Mouse (Mus musculus) thymus, adult 2 months (tissue): Measurements from ENCODE around the gene Scimp.

Experiments
- CTCF ChIP-seq: fragments of 200-500 bp; IDR thresholded peaks from 2 replicates; pipeline ENCODE4 v1.5.1; 2012; ENCODE audit warnings: mild to moderate bottlenecking, control low read depth, low read length, moderate library complexity, borderline replicate concordance; ENCODE audit not compliant: control insufficient read depth, poor library complexity, insufficient read depth; ENCODE audit errors: extremely low read depth
- POLR2A ChIP-seq: fragments of 200-500 bp; IDR thresholded peaks from 2 replicates; pipeline ENCODE4 v1.6.1; 2012; ENCODE audit warnings: mild to moderate bottlenecking, low read length, control low read depth, moderate library complexity; ENCODE audit not compliant: control insufficient read depth, poor library complexity, insufficient read depth; ENCODE audit errors: extremely low read depth

DNA sequence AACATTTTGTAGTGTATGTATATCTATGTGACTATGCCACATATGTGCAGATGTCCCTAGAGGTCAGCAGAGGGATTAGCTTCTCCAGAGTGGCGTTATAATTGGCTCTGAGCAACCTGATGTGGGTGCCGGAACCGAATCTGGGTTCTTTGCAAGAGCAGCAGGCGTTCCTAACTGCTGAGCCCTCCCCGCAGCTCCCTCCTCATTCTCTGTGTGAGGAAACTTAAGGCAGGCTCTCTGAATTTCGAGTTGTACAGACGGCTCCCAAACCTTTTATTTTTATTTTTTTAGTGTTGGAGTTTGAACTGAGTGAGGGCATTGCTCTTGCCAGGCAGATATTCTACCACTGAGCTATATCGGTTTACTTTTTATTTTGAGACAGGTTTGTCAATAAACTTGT is 2.7 kb upstream of the Scimp start:
- TF ChIP-seq CTCF (no peak), POLR2A (no peak)
